ENCODE assay signal across 9 mouse cellular contexts in genomic region chrX:160766233-160766616, GRCm38 (mm10). TPM values are rescaled to one million over a fixed set of nuclear protein-coding genes. Genes with fewer than 3 reads are reported as not detected.
A peak's percentile ranks its signal among the peaks of the same experiment; 100 is the strongest.
DNase-seq lines count a peak whose midpoint lies in the region; ATAC-seq and TF ChIP-seq lines count a peak whose summit lies in the region.
"Had no signal": no experiment of that assay in that cellular context is flagged by ENCODE, and none has a peak within 500 bp of the region (broad histone marks: within the 10 kb centered on the region; RNA-seq: fewer than 3 reads in every experiment).

No protein-coding gene starts in this region.

- H3K27ac ChIP-seq in embryonic facial prominence, embryonic 13.5 days: peak overlapping the region; percentile 39; the same call in 1 of the 2 replicates
- no peak overlapping the region for H3K27ac ChIP-seq in intestine, embryonic 16.5 days (ENCODE audit: low read length)
- no peak overlapping the region for H3K27ac ChIP-seq in midbrain, postnatal 0 days (ENCODE audit: low read depth, low read length)

- no peaks in the 10 kb centered on the region for H3K4me1 ChIP-seq in embryonic facial prominence, embryonic 13.5 days
- no peaks in the 10 kb centered on the region for H3K4me1 ChIP-seq in intestine, embryonic 16.5 days (ENCODE audit: control insufficient read depth, insufficient read depth, low read length)
- no peaks in the 10 kb centered on the region for H3K4me1 ChIP-seq in midbrain, postnatal 0 days (ENCODE audit: insufficient read depth, low read length)

- no peak for TF ChIP-seq CTCF in midbrain, postnatal 0 days (IDR thresholded peaks at IDR 0.05)

- peak overlapping the region; percentile 48 for H3K4me3 ChIP-seq in embryonic facial prominence, embryonic 13.5 days
- peak overlapping the region; percentile 51 for H3K4me3 ChIP-seq in intestine, embryonic 16.5 days (ENCODE audit: low read length)
- peak overlapping the region; percentile 40 for H3K4me3 ChIP-seq in midbrain, postnatal 0 days (ENCODE audit: low read depth, low read length)

- H3K4me2 ChIP-seq in embryonic facial prominence, embryonic 13.5 days: peak overlapping the region; percentile 49
- H3K4me2 ChIP-seq in intestine, embryonic 16.5 days (ENCODE audit: low read depth, low read length): peak overlapping the region; percentile 33; the same call in 1 of the 2 replicates
- H3K4me2 ChIP-seq in midbrain, postnatal 0 days (ENCODE audit: low read depth, low read length, poor library complexity, severe bottlenecking): peak overlapping the region; percentile 39

- peak overlapping the region; percentile 62 for H3K9ac ChIP-seq in embryonic facial prominence, embryonic 13.5 days
- H3K9ac ChIP-seq in intestine, embryonic 16.5 days (ENCODE audit: low read depth, low read length): peak overlapping the region; percentile 60
- no peak overlapping the region for H3K9ac ChIP-seq in midbrain, postnatal 0 days (replicated peaks; ENCODE audit: low read length, poor library complexity, severe bottlenecking)

- H3K9me3 ChIP-seq in embryonic facial prominence, embryonic 13.5 days: no peaks in the 10 kb centered on the region
- H3K9me3 ChIP-seq in intestine, embryonic 16.5 days (ENCODE audit: control insufficient read depth, low read length): no peaks in the 10 kb centered on the region
- no peaks in the 10 kb centered on the region for H3K9me3 ChIP-seq in midbrain, postnatal 0 days (ENCODE audit: low read length)

- WGBS in embryonic facial prominence, embryonic 13.5 days: 27% methylated on average over 15 of the region's 15 CpGs
- WGBS in intestine, embryonic 16.5 days: 23% methylated on average over 15 of the region's 15 CpGs
- WGBS in midbrain, postnatal 0 days: 27% methylated on average over 15 of the region's 15 CpGs

- no peaks in the 10 kb centered on the region for H3K36me3 ChIP-seq in embryonic facial prominence, embryonic 13.5 days
- no peaks in the 10 kb centered on the region for H3K36me3 ChIP-seq in intestine, embryonic 16.5 days (ENCODE audit: control insufficient read depth, insufficient read depth, low read length)
- no peaks in the 10 kb centered on the region for H3K36me3 ChIP-seq in midbrain, postnatal 0 days (ENCODE audit: insufficient read depth, low read length)

- peaks cover 18% of the 10 kb centered on the region; the same call in 1 of the 2 replicates for H3K27me3 ChIP-seq in embryonic facial prominence, embryonic 13.5 days
- H3K27me3 ChIP-seq in intestine, embryonic 16.5 days (replicated peaks; ENCODE audit: control insufficient read depth, insufficient read depth, low read length): 0 out of 2 replicates have a peak, but pooled peaks cover 1% of the 10 kb centered on the region
- no peaks in the 10 kb centered on the region; the same call in 1 of the 2 replicates for H3K27me3 ChIP-seq in midbrain, postnatal 0 days (ENCODE audit: insufficient read depth, low read length)

- peak; percentile 14 for DNase-seq in right cerebral cortex, postnatal 14 days
- DNase-seq in right cerebral cortex, postnatal 25 days: no peak
- no peak for DNase-seq in midbrain, postnatal 0 days (ENCODE audit: low spot score)
- no peak for DNase-seq in gastrocnemius, postnatal 25 days
- no peak for DNase-seq in left cerebral cortex, adult 18-20 months (ENCODE audit: low spot score in 2 of 2)
- no peak for DNase-seq in frontal cortex, adult 2 months (ENCODE audit: extremely low spot score in 1 of 2, low spot score in 1 of 2)

- peak; percentile 86 for ATAC-seq in embryonic facial prominence, embryonic 13.5 days (ENCODE audit: insufficient number of reproducible peaks, insufficient read depth, low FRiP score, low TSS enrichment, low read depth)
- ATAC-seq in intestine, embryonic 16.5 days: peak; percentile 89
- peak; percentile 83 for ATAC-seq in midbrain, postnatal 0 days (ENCODE audit: low FRiP score)

RNA-seq across cellular contexts. Expression of gene Rs1, which starts 1.6 kb away (rescaled TPM):
- polyA plus RNA-seq in embryonic facial prominence, embryonic 13.5 days (2015; fragmentation: Nextera tagmentation; extraction: Ambion mirVana): not detected in 2 replicates
- polyA plus RNA-seq in intestine, embryonic 16.5 days (2015; fragmentation: Nextera tagmentation; extraction: Ambion mirVana): not detected in 2 replicates
- total RNA-seq in midbrain, postnatal 0 days (2014; rRNA removed): not detected in 2 replicates
- 0.02 TPM in 1 of 2 replicates, not detected in the other for polyA plus RNA-seq in midbrain, postnatal 0 days (2015; fragmentation: Nextera tagmentation; extraction: Ambion mirVana)
- total RNA-seq in gastrocnemius, postnatal 25 days (2021): under 1 TPM; 0.27 to 0.28 TPM
- total RNA-seq in left cerebral cortex, adult 18-20 months (2021): under 1 TPM in 1 of 2 experiments, not detected in 1; 0.07 TPM
- 0.02 TPM in 2 replicates for polyA plus RNA-seq in frontal cortex, adult 2 months (2012; rRNA removed)

RNA-seq across cellular contexts. Expression of gene Ppef1, which starts 30.7 kb away (rescaled TPM):
- 0.24 and 0.28 TPM in 2 replicates for polyA plus RNA-seq in embryonic facial prominence, embryonic 13.5 days (2015; fragmentation: Nextera tagmentation; extraction: Ambion mirVana)
- 0.33 TPM in 1 of 2 replicates, not detected in the other for polyA plus RNA-seq in intestine, embryonic 16.5 days (2015; fragmentation: Nextera tagmentation; extraction: Ambion mirVana)
- total RNA-seq in midbrain, postnatal 0 days (2014; rRNA removed): 0.22 and 0.33 TPM in 2 replicates
- 0.84 and 1.1 TPM in 2 replicates for polyA plus RNA-seq in midbrain, postnatal 0 days (2015; fragmentation: Nextera tagmentation; extraction: Ambion mirVana)
- total RNA-seq in gastrocnemius, postnatal 25 days (2021): not detected
- 1 to 10 TPM in 1 of 2 experiments, under 1 TPM in 1; 0.58 to 1.4 TPM for total RNA-seq in left cerebral cortex, adult 18-20 months (2021)
- polyA plus RNA-seq in frontal cortex, adult 2 months (2012; rRNA removed): 0.21 and 1.5 TPM in 2 replicates
- total RNA-seq: heart, adult 18-20 months had no signal
